Mouse (Mus musculus) heart, embryonic 16.5 days (tissue): ENCODE measurements at regions not wholly inside any gene's neighbourhood (a gene's known extent, or its start where the extent isn't known, plus 50 kb on each side); places are given as distances from the start of the nearest gene placed in this dataset.

Source experiments
- ATAC-seq: fragments of 200-750 bp; cut with Nextera tagmentation; replicated peaks from 2 replicates; pipeline ENCODE4 v1.8.0; 2017; ENCODE audit warnings: moderate number of reproducible peaks; ENCODE audit not compliant: insufficient read depth, low FRiP score; ENCODE audit errors: extremely low read depth
- H3K27ac ChIP-seq: fragments of 300-500 bp; sonication (generic); 2 replicates; pipeline ENCODE4 v1.5.1; 2014; ENCODE audit warnings: mild to moderate bottlenecking, low read length, control low read depth, moderate library complexity
- H3K27me3 ChIP-seq: fragments of 300-500 bp; sonication (generic); 2 replicates; pipeline ENCODE4 v1.6.1; 2014; ENCODE audit warnings: low read length, mixed read lengths; ENCODE audit not compliant: control insufficient read depth, insufficient read depth
- H3K36me3 ChIP-seq: fragments of 300-500 bp; sonication (generic); 2 replicates; pipeline ENCODE4 v1.6.1; 2014; ENCODE audit not compliant: control insufficient read depth, insufficient read depth
- H3K4me1 ChIP-seq: fragments of 300-500 bp; sonication (generic); 2 replicates; pipeline ENCODE4 v1.6.1; 2014; ENCODE audit warnings: low read length, mixed read lengths; ENCODE audit not compliant: control insufficient read depth, insufficient read depth
- H3K4me2 ChIP-seq: fragments of 300-500 bp; sonication (generic); 2 replicates; pipeline ENCODE4 v1.6.1; 2014; ENCODE audit warnings: low read depth, mild to moderate bottlenecking, control low read depth, low read length
- H3K4me3 ChIP-seq: fragments of 300-500 bp; sonication (generic); 2 replicates; pipeline ENCODE4 v1.5.1; 2014; ENCODE audit warnings: mild to moderate bottlenecking, control low read depth, low read length
- H3K9ac ChIP-seq: fragments of 300-500 bp; sonication (generic); 2 replicates; pipeline ENCODE4 v1.6.1; 2014; ENCODE audit warnings: low read length, control low read depth
- H3K9me3 ChIP-seq: fragments of 300-500 bp; sonication (generic); replicated peaks from 2 replicates; pipeline ENCODE4 v1.6.1; 2016; ENCODE audit warnings: low read length; ENCODE audit not compliant: control insufficient read depth
- WGBS: fragments of 180-500 bp; shearing (Covaris S2); extraction: QIAGEN DNeasy Blood & Tissue Kit; methylation state at CpG from one replicate; pipeline ENCODE4 v1.1.7; 2014; 5-methylcytosine and 5-hydroxymethylcytosine counted together

DNA sequence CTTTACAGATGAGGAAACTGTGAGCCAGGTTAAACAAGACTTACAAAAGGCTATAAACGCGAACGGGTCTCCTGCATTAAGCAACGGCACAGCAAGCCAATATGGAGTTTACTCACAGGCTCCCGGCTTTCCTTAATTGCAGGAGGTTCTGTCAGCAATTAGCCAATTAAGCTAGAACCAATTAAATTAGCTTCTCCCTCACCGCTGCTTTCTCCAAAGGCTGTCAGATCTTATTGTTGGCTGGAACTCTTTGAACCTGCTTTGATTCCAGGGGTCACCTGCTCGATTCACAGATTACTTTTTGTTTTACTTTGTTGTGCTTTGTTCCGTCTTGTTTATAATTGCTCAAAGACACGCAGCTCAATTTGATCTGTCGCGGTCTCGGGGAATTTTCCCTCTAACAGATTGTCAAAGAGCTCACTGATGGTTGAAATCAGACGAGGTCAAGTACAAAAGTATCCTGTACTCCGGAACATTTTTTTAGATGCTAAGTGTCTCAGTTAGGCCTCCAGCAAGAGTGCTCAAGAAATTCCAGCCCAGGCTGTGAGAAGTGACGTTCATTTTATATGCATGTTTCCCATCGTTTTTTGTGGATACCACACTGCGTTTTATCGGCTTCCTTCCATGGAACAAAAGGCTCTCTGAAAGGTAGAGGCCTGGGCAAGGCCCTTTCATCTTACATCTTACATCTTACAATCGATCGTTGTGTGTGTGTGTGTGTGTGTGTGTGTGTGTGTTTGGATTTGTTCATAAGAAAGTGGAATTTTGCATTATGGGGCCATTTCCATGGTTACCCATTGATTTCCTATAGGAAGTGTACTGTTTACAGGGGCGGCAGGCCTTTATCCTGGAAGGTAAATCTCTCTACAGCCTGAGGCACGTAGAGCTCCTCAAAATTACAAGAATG, 181.9 kb downstream of the Lrrn1 start:
- Histone ChIP-seq H3K27ac (no peak overlapping the region), H3K36me3 (no peaks in the 10 kb centered on the region), H3K9me3 (no peaks in the 10 kb centered on the region), H3K4me3 (no peak overlapping the region), H3K4me1 (no peaks in the 10 kb centered on the region), H3K9ac (no peak overlapping the region), H3K27me3 (no peaks in the 10 kb centered on the region), H3K4me2 (no peak overlapping the region)
- ATAC-seq = no peak
- 59% methylated on average over 22 of the region's 22 CpGs for WGBS

DNA sequence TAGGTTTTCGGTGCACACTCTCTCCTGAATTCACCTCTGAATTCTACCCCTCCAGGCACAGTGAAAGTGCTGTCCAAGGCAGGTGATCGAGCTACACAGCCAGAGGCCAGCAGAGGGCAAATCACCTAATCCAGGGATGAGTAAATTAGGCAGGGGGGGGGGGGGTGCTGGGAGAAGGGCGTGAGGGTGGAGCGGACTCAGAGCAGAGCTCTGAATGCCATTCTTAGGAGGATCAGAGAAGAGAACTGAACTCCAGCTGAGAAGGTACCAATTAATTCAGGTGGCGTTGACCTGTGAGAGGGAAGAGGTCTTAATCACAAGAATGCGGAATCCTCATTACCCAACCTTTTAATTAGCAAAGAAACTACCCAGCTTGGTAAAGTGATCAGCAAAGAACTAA, 183.5 kb downstream of the Lrrn1 start:
- H3K9ac ChIP-seq = no peak overlapping the region
- H3K4me3 ChIP-seq = no peak overlapping the region
- WGBS = 21% methylated on average over 5 of the region's 6 CpGs
- no peaks in the 10 kb centered on the region for H3K36me3 ChIP-seq
- ATAC-seq = no peak
- no peaks in the 10 kb centered on the region for H3K27me3 ChIP-seq
- no peaks in the 10 kb centered on the region for H3K4me1 ChIP-seq
- no peaks in the 10 kb centered on the region for H3K9me3 ChIP-seq
- H3K27ac ChIP-seq = no peak overlapping the region
- H3K4me2 ChIP-seq = no peak overlapping the region

DNA sequence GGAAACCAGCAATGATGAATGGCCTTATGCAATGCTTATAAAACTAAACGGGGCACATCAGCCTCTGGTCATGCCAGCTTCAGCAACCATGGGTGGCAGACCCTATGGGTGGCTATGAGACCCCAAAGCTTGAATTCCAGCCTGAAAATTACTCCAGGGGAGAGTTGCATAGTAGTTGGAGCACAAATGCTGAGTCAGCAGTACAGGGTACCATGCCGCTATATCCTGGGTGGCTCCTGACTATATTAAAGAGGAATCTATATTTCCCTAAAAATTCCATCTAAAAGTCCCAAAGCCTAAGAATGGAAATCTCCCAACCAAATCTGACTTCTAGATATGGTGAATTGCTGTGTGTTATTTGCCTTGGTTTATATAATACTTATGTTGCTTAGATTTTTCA, 187.6 kb downstream of the Lrrn1 start:
- Histone ChIP-seq H3K9me3 (no peaks in the 10 kb centered on the region), H3K27me3 (no peaks in the 10 kb centered on the region), H3K4me3 (no peak overlapping the region), H3K4me1 (no peaks in the 10 kb centered on the region), H3K4me2 (no peak overlapping the region), H3K9ac (no peak overlapping the region), H3K27ac (no peak overlapping the region), H3K36me3 (no peaks in the 10 kb centered on the region)
- no peak for ATAC-seq
- WGBS = 80% methylated on average over 2 of the region's 2 CpGs

- no peak for ATAC-seq
- Histone ChIP-seq H3K36me3 (no peaks in the 10 kb centered on the region), H3K4me2 (no peak overlapping the region), H3K9me3 (no peaks in the 10 kb centered on the region), H3K4me3 (no peak overlapping the region), H3K27ac (no peak overlapping the region), H3K9ac (no peak overlapping the region), H3K4me1 (no peaks in the 10 kb centered on the region), H3K27me3 (no peaks in the 10 kb centered on the region)
- 80% methylated on average over 4 of the region's 4 CpGs for WGBS
Measured at GRCm38 (mm10) chr6:107730294-107730693, 200.7 kb downstream of the Lrrn1 start.

DNA sequence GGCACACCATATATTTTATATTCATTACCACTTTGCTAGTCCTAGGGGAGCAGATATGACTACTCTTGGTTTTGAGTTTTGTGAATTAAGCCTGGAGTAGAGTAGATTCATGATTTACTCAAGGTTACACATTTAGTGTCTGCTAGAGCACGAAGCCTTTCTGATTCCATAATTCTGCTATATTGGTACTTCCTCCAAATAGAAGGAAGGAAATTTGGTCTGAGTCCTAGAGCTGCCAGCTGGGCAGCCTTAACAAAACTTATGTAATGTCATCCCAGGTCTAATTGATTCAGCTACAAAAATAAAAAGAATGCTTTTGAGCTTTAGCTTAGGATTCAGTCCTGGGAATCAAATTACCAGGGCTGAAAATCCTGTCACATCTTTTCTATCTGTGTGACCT, 205.2 kb downstream of the Lrrn1 start:
- Histone ChIP-seq H3K9ac (no peak overlapping the region), H3K9me3 (no peaks in the 10 kb centered on the region), H3K27ac (no peak overlapping the region), H3K27me3 (no peaks in the 10 kb centered on the region), H3K36me3 (no peaks in the 10 kb centered on the region), H3K4me2 (no peak overlapping the region), H3K4me3 (no peak overlapping the region), H3K4me1 (no peaks in the 10 kb centered on the region)
- ATAC-seq = no peak
- 78% methylated on average over 1 of the region's 1 CpGs for WGBS

- ATAC-seq = no peak
- WGBS = 64% methylated on average over 5 of the region's 5 CpGs
- no peaks in the 10 kb centered on the region for H3K9me3 ChIP-seq
- H3K9ac ChIP-seq = no peak overlapping the region
- H3K27ac ChIP-seq = no peak overlapping the region
- no peaks in the 10 kb centered on the region for H3K36me3 ChIP-seq
- no peaks in the 10 kb centered on the region for H3K27me3 ChIP-seq
- no peak overlapping the region for H3K4me2 ChIP-seq
- no peak overlapping the region for H3K4me3 ChIP-seq
- no peaks in the 10 kb centered on the region for H3K4me1 ChIP-seq
Measured at GRCm38 (mm10) chr6:107749111-107749736, 219.7 kb downstream of the Lrrn1 start.

DNA sequence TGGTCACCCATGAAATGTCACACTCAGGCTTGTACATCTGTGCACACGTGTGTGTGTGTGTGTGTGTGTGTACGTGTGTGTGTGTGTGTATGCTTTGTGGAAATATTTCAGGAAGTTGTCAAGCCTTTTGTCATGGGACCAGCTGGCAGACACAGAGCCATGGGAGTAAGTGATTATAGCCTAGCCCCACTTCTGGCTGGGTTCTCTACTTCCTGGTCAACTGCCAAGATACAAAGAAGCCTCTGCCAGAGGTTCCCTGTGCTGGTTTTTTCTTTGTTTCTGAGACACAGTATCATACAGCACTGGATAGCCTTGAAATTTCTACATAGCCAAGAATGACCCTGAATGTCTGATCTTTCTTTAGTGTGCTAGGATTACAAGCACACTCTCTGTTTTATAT, 220.2 kb downstream of the Lrrn1 start:
- H3K4me3 ChIP-seq = no peak overlapping the region
- 45% methylated on average over 2 of the region's 2 CpGs for WGBS
- H3K9ac ChIP-seq = no peak overlapping the region
- H3K27ac ChIP-seq = no peak overlapping the region
- 0 out of 2 replicates have a peak, but pooled peaks have one; percentile 37 for ATAC-seq
- no peaks in the 10 kb centered on the region for H3K27me3 ChIP-seq
- H3K4me2 ChIP-seq = no peak overlapping the region
- H3K36me3 ChIP-seq = no peaks in the 10 kb centered on the region
- no peaks in the 10 kb centered on the region for H3K9me3 ChIP-seq
- no peaks in the 10 kb centered on the region for H3K4me1 ChIP-seq

DNA sequence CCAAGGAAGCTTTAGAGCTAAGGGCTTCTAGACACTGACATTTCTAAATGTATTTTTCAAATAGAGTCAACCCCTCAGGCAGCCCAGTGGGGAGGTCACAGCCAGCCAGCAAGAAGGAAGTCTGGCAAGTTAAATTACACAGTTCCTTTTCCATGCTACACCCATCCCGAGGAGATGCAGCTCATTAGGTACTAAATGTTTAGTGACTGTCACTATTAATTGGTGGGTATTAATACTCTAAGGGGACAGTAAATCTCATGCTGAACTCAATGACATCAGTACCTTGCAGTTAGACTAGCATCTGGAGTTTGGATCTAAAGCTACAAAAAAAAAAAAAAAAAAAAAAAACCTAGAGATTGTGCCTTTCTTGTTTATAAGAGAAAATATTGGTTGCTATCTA, 222.6 kb downstream of the Lrrn1 start:
- 76% methylated on average over 1 of the region's 1 CpGs for WGBS
- no peak overlapping the region for H3K4me3 ChIP-seq
- no peaks in the 10 kb centered on the region for H3K27me3 ChIP-seq
- ATAC-seq = no peak
- H3K4me1 ChIP-seq = no peaks in the 10 kb centered on the region
- H3K9ac ChIP-seq = no peak overlapping the region
- H3K9me3 ChIP-seq = no peaks in the 10 kb centered on the region
- no peak overlapping the region for H3K27ac ChIP-seq
- H3K36me3 ChIP-seq = no peaks in the 10 kb centered on the region
- H3K4me2 ChIP-seq = no peak overlapping the region

DNA sequence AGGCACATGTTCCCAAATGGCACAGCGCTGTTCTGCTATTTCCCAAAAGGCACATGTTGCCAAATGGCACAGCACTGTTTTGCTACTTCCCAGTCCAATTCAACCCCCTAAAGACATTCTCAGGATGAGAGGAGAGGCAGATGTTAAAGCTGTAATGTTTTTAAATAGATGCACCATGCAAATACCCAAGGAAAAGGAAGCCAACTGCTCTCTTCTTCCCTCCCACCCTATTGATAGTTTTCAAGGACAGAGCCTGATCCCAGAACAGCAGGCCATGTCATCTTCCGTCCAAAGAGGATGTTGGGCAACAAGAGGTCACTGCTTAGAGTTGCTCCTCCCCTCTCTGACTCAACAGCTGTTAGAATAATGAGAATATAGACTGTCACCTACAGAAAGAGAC, 225.6 kb downstream of the Lrrn1 start:
- Histone ChIP-seq H3K9ac (no peak overlapping the region), H3K27ac (no peak overlapping the region), H3K4me3 (no peak overlapping the region), H3K36me3 (no peaks in the 10 kb centered on the region), H3K4me1 (no peaks in the 10 kb centered on the region), H3K27me3 (no peaks in the 10 kb centered on the region), H3K9me3 (no peaks in the 10 kb centered on the region), H3K4me2 (no peak overlapping the region)
- WGBS = 70% methylated on average over 2 of the region's 2 CpGs
- ATAC-seq = no peak
